Mouse (Mus musculus): ENCODE results near the gene Blvrb. TPM values are rescaled to one million over a fixed set of nuclear protein-coding genes. Genes with fewer than 3 reads are reported as not detected.

The Blvrb gene
- polyA plus RNA-seq, 1 experiment from 2014 or later, result 73.5 TPM

GRCm38 (mm10) chr7:27427387-27427786 lies 20.4 kb upstream of the Blvrb start:
- Histone ChIP-seq H3K9me3 (replicated peaks) (no peaks in the 10 kb centered on the region; the same call in 1 of the 2 replicates), H3K4me3 (replicated peaks) (no peak overlapping the region), H3K9ac (no peak overlapping the region), H3K36me3 (no peaks in the 10 kb centered on the region), H3K27ac (replicated peaks) (no peak overlapping the region), H3K27me3 (no peaks in the 10 kb centered on the region), H3K4me1 (no peaks in the 10 kb centered on the region), H3K4me2 (replicated peaks) (no peak overlapping the region)
- no peak for ATAC-seq (ENCODE audit: insufficient number of reproducible peaks, low FRiP score, low TSS enrichment, low read depth)
- WGBS, result 93% methylated on average over 1 of the region's 1 CpGs

GRCm38 (mm10) chr7:27428002-27428401 lies 19.8 kb upstream of the Blvrb start:
- Histone ChIP-seq H3K4me2 (replicated peaks) (no peak overlapping the region), H3K9ac (no peak overlapping the region), H3K4me1 (no peaks in the 10 kb centered on the region), H3K9me3 (replicated peaks) (no peaks in the 10 kb centered on the region; the same call in 1 of the 2 replicates), H3K27me3 (no peaks in the 10 kb centered on the region; the same call in 1 of the 2 replicates), H3K4me3 (replicated peaks) (no peak overlapping the region), H3K36me3 (no peaks in the 10 kb centered on the region), H3K27ac (replicated peaks) (no peak overlapping the region)
- no peak for ATAC-seq (ENCODE audit: insufficient number of reproducible peaks, low FRiP score, low TSS enrichment, low read depth)
- 80% methylated on average over 11 of the region's 11 CpGs for WGBS

- no peak for ATAC-seq (ENCODE audit: insufficient number of reproducible peaks, low FRiP score, low TSS enrichment, low read depth)
- WGBS, result 61% methylated on average over 2 of the region's 2 CpGs
These were observed 18.6 kb upstream of the Blvrb start for GRCm38 (mm10) chr7:27429135-27429534.

GRCm38 (mm10) chr7:27433349-27433748 lies 14.4 kb upstream of the Blvrb start:
- no peaks in the 10 kb centered on the region for H3K4me1 ChIP-seq
- 30% methylated on average over 10 of the region's 10 CpGs for WGBS
- H3K9me3 ChIP-seq (replicated peaks), result no peaks in the 10 kb centered on the region; the same call in 1 of the 2 replicates
- ATAC-seq (ENCODE audit: insufficient number of reproducible peaks, low FRiP score, low TSS enrichment, low read depth), result no peak
- H3K27ac ChIP-seq (replicated peaks), result no peak overlapping the region
- H3K4me2 ChIP-seq (replicated peaks), result no peak overlapping the region
- no peaks in the 10 kb centered on the region for H3K36me3 ChIP-seq
- no peak overlapping the region for H3K4me3 ChIP-seq (replicated peaks)
- no peak overlapping the region for H3K9ac ChIP-seq
- peaks cover 13% of the 10 kb centered on the region for H3K27me3 ChIP-seq

More at GRCm38 (mm10) chr7:27429135-27429534, 18.6 kb upstream of the Blvrb start:
- Histone ChIP-seq H3K4me3 (replicated peaks) (no peak overlapping the region), H3K27ac (replicated peaks) (no peak overlapping the region), H3K9me3 (replicated peaks) (no peaks in the 10 kb centered on the region; the same call in 1 of the 2 replicates), H3K36me3 (no peaks in the 10 kb centered on the region), H3K4me2 (replicated peaks) (no peak overlapping the region), H3K9ac (no peak overlapping the region), H3K27me3 (peaks cover 8% of the 10 kb centered on the region), H3K4me1 (no peaks in the 10 kb centered on the region)

GRCm38 (mm10) chr7:27433794-27434193 lies 14.0 kb upstream of the Blvrb start:
- peaks cover 13% of the 10 kb centered on the region for H3K27me3 ChIP-seq
- WGBS, result 14% methylated on average over 10 of the region's 10 CpGs
- H3K9ac ChIP-seq, result no peak overlapping the region
- no peak overlapping the region for H3K4me3 ChIP-seq (replicated peaks)
- H3K36me3 ChIP-seq, result no peaks in the 10 kb centered on the region
- H3K4me2 ChIP-seq (replicated peaks), result no peak overlapping the region
- no peaks in the 10 kb centered on the region; the same call in 1 of the 2 replicates for H3K9me3 ChIP-seq (replicated peaks)
- ATAC-seq (ENCODE audit: insufficient number of reproducible peaks, low FRiP score, low TSS enrichment, low read depth), result no peak
- H3K4me1 ChIP-seq, result no peaks in the 10 kb centered on the region
- no peak overlapping the region for H3K27ac ChIP-seq (replicated peaks)

- H3K27ac ChIP-seq (replicated peaks), result no peak overlapping the region
- 55% methylated on average over 5 of the region's 5 CpGs for WGBS
- H3K4me2 ChIP-seq (replicated peaks), result no peak overlapping the region
- no peak overlapping the region for H3K4me3 ChIP-seq (replicated peaks)
- H3K9me3 ChIP-seq (replicated peaks), result no peaks in the 10 kb centered on the region
- no peaks in the 10 kb centered on the region for H3K4me1 ChIP-seq
- H3K27me3 ChIP-seq, result peaks cover 13% of the 10 kb centered on the region
- ATAC-seq (ENCODE audit: insufficient number of reproducible peaks, low FRiP score, low TSS enrichment, low read depth), result no peak
- no peaks in the 10 kb centered on the region for H3K36me3 ChIP-seq
- no peak overlapping the region for H3K9ac ChIP-seq
These were observed 10.2 kb upstream of the Blvrb start for GRCm38 (mm10) chr7:27437544-27437943.

GRCm38 (mm10) chr7:27440014-27440413 lies 7.8 kb upstream of the Blvrb start:
- Histone ChIP-seq H3K4me3 (replicated peaks) (no peak overlapping the region), H3K4me2 (replicated peaks) (no peak overlapping the region), H3K27me3 (0 out of 2 replicates have a peak, but pooled peaks cover 8% of the 10 kb centered on the region), H3K9me3 (replicated peaks) (no peaks in the 10 kb centered on the region), H3K36me3 (no peaks in the 10 kb centered on the region), H3K4me1 (no peaks in the 10 kb centered on the region), H3K9ac (no peak overlapping the region), H3K27ac (replicated peaks) (no peak overlapping the region)
- ATAC-seq (ENCODE audit: insufficient number of reproducible peaks, low FRiP score, low TSS enrichment, low read depth), result no peak
- WGBS, result 75% methylated on average over 4 of the region's 4 CpGs

- Histone ChIP-seq H3K36me3 (no peaks in the 10 kb centered on the region), H3K27ac (replicated peaks) (no peak overlapping the region), H3K27me3 (peaks cover 24% of the 10 kb centered on the region), H3K4me1 (peaks cover 28% of the 10 kb centered on the region), H3K4me2 (replicated peaks) (peak overlapping the region; percentile 94), H3K4me3 (replicated peaks) (peak overlapping the region; percentile 49), H3K9ac (peak overlapping the region; percentile 56), H3K9me3 (replicated peaks) (no peaks in the 10 kb centered on the region)
- no peak for ATAC-seq (ENCODE audit: insufficient number of reproducible peaks, low FRiP score, low TSS enrichment, low read depth)
- WGBS, result 4% methylated on average over 18 of the region's 18 CpGs
These were observed 1.7 kb upstream of the Blvrb start for GRCm38 (mm10) chr7:27446051-27446450.

GRCm38 (mm10) chr7:27446521-27447418 lies 1.0 kb upstream of the Blvrb start:
- ATAC-seq (ENCODE audit: insufficient number of reproducible peaks, low FRiP score, low TSS enrichment, low read depth), result no peak
- H3K27ac ChIP-seq (replicated peaks), result no peak overlapping the region
- H3K9ac ChIP-seq, result peak overlapping the region; percentile 56
- H3K4me2 ChIP-seq (replicated peaks), result peak overlapping the region; percentile 94
- H3K27me3 ChIP-seq, result peaks cover 24% of the 10 kb centered on the region
- H3K9me3 ChIP-seq (replicated peaks), result no peaks in the 10 kb centered on the region
- H3K4me1 ChIP-seq, result peaks cover 28% of the 10 kb centered on the region
- 8% methylated on average over 50 of the region's 53 CpGs for WGBS
- no peaks in the 10 kb centered on the region for H3K36me3 ChIP-seq
- H3K4me3 ChIP-seq (replicated peaks), result peak overlapping the region; percentile 61

GRCm38 (mm10) chr7:27448421-27449206 lies 836 bp downstream of the Blvrb start:
- H3K9me3 ChIP-seq (replicated peaks), result no peaks in the 10 kb centered on the region
- WGBS, result 53% methylated on average over 15 of the region's 15 CpGs
- H3K27me3 ChIP-seq, result peaks cover 24% of the 10 kb centered on the region
- no peaks in the 10 kb centered on the region for H3K36me3 ChIP-seq
- H3K27ac ChIP-seq (replicated peaks), result no peak overlapping the region
- peaks cover 28% of the 10 kb centered on the region for H3K4me1 ChIP-seq
- H3K4me2 ChIP-seq (replicated peaks), result peak overlapping the region; percentile 92
- peak overlapping the region; percentile 61 for H3K4me3 ChIP-seq (replicated peaks)
- H3K9ac ChIP-seq, result peak overlapping the region; percentile 63; the same call in 1 of the 2 replicates
- ATAC-seq (ENCODE audit: insufficient number of reproducible peaks, low FRiP score, low TSS enrichment, low read depth), result no peak

GRCm38 (mm10) chr7:27449256-27449862 lies 1.6 kb downstream of the Blvrb start:
- Histone ChIP-seq H3K9me3 (replicated peaks) (no peaks in the 10 kb centered on the region), H3K27ac (replicated peaks) (no peak overlapping the region), H3K4me1 (peaks cover 28% of the 10 kb centered on the region), H3K4me3 (replicated peaks) (no peak overlapping the region), H3K27me3 (peaks cover 22% of the 10 kb centered on the region), H3K9ac (no peak overlapping the region), H3K36me3 (no peaks in the 10 kb centered on the region), H3K4me2 (replicated peaks) (no peak overlapping the region)
- WGBS, result 61% methylated on average over 10 of the region's 10 CpGs
- ATAC-seq (ENCODE audit: insufficient number of reproducible peaks, low FRiP score, low TSS enrichment, low read depth), result no peak
